Mouse (Mus musculus) cerebellum, postnatal 25 days (tissue): ENCODE data around the gene Naga.
A peak's percentile ranks its signal among the peaks of the same experiment; 100 is the strongest.

ENCODE experiments used
- DNase-seq, 2 experiments: peaks; one replicate each; pipeline ENCODE4 v3.0.0; 2021; ENCODE audit warnings: mixed read lengths in 2 of 2

Naga gene

DNA sequence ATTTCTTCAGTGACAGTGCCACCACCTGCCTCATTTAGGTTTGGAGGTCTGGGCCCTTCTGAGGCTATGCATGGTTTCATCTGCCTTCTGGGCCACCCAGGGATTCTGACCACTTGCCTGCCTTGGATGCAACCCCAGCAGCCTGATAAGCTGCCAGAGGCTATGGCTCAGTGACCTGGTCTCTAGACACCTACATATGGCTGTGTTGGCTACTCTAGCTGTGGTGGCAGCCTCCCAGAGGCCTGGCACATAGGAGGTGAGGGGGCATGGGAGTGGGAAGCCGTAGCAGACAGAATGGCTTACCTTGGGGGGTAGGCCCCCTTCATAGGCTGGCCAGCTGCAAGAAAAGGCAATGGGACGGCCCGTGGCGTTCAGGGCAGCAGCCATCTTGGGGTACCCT lies 3.5 kb downstream of the Naga start:
- DNase-seq: peak; percentile 54 to 69

DNA sequence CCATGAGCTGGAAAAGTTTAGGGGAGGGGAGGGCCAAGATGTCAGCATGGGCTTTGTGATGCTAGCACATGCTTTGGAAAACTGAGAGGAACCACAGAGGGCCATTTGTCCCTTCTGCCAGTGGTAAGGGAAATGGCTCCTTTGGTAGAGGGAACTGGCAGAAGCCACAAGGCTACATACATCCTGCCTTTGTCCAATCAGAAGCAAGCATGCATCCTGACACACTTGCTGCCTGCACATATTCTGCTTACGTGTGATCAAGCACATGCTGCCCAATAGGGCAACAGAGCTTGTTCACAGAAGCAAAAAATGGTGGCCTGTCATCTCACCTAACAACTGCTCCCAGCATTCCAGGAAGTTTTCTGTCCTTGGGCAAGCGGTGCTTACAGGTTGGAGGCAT lies 13.3 kb downstream of the Naga start:
- DNase-seq: no peak

DNA sequence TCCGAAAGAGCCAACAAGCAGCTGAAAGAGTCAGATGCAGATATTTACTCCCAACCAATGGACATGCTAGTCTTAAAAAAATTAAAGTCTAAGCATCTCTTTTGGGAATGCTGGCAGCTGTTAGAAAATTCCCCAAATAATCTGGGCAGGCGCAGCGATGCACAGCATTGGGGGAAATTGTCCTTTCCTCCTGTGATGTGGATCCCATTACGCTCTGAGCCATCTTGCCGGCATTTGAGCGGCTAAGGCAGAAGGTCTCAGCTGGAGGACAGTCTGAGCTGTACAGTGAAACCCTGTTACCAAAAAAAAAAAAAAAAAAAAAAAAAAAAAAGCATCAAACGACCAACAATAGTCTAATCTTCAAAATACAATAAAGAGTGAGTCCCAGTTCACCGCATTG lies 16.5 kb downstream of the Naga start:
- DNase-seq: no peak

DNA sequence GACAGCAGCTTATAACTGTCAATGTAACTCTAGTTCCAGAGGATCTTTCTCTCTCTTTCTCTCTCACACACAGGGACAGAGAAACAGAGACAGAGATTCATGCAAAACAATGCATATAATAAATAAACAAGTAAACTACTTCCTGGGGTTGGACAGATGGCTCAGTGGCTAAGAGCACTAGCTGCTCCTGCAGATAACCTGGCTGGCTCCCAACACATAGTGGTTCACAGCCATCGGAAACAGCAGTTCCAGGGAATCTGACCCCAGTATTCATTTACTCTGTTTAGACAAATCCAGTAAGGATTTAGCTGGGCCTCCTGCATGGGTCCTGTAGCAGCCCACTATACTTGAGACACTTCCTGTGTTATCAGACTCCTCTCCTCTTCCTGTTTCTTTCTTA lies 19.1 kb downstream of the Naga start:
- peak in 1 of 2 experiments; percentile 48 for DNase-seq

DNA sequence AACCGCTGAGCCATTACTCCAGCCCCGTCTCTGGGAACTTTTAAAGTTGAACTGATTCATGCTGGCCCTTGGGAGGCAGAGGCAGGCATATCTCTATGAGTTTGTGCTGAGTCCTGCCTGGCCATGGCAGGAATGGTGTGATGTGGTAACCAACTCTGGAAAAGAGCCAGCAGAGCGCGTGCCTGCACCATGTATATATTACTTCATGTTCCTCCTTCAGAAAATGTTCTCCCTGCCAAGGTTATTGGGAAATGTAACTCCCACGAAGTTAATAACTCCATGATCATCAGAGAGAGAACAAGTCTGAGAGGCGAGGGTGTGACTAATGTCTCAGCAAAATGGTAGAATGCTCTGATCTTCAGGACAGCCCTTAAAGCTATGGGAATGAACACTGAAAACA lies 20.9 kb downstream of the Naga start:
- no peak for DNase-seq

DNA sequence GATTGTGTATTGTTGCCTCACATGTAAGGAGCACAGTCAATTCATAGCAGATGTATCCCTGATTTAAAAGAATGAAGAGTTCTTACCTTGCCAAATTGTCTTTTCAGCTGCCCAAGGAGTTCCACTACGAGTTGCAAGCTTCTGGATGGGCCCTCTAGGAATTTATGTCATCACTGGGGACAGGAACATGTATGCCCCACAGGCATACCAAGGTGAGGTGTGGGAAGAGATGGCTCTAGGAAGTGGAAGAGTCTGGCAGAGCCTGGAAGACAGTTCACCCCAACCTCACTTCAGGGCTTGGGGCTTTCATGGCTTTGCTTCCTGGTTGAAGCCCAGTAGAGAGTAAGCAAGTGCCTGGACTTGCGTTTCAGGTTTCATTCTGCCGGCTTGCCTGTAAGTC lies 30.3 kb downstream of the Naga start:
- no peak for DNase-seq

DNA sequence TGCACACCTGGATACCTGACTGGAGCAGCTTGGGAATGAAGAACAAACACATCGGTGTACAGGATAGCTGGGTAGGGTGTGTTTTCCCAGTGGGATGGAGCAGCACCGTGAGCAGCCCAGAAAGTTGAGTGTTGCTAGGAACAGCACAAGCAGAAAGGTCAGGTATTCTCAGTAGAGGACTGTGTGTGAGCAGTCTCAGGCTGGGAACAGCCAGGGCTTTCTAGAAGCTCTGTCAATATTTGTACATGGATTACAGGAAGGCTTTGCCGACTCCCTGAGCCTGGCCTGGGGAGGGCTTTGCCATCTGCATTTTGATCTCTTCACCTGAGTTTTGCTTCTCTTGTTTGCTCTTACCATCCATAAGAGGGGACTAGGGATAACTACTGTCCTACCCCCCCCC lies 31.6 kb downstream of the Naga start:
- no peak for DNase-seq

DNA sequence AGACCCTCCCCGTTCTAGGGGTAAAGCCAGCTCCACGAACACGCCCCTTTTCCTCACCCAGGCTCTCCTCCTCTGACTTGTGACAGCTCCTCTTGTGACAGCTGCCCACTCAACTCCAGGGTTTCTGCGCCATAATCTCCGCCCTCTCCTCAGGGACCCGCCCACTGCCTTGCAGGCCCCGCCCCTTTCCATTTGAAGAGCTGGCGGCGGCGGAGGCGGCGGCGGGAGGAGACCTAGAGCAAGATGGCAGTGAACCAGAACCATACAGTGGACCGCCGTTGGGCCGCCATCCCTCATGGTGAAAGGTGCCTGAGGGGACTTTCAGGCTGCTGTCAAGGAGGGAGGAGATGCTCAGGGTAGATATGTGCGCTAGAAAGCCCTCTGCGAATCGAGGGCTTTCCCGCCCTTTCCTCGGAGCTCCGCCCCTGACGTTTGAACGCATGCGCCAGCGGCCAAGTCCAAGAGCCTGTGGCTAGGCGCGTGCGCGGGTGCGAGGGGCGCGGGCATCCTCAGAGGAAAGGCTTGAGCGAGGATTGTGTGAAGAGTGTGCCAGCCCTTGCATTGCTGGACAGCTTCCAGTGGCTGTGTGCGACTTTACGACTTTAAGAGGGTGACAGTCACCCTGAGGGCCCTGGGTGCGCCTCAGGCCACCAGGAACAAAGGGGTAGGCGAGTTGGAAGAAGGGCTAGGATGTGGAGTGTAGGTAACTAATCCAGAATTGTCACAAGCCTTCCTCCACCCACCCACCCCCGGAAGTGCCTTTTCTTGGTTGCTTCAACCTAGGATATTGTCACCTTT lies 39.8 kb downstream of the Naga start, which contains the start of gene Wbp2nl:
TSS of gene Wbp2nl (plus strand) at position 191 of the 798 bp plus-strand sequence.
- DNase-seq: peak in 1 of 2 experiments; percentile 47

DNA sequence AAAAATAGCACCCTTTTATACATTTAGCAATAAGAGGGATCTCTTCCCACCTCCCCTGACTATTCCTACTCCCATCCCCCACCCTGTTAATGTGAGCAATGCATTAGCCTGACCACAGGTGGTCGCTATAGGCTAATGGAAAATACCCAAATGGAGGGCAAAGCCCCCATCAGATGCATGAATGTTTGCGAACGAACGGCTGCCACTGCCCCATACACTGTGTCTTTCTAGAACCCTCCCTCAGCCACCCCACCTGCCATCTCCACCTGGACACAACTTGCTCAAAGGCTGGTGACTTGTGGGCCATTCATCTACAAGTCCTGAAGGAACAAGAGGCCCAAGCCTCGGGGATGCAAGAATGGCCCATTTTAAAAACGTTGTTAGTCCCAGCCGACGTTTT lies 44.7 kb downstream of the Naga start:
- DNase-seq: peak; percentile 37 to 43

DNA sequence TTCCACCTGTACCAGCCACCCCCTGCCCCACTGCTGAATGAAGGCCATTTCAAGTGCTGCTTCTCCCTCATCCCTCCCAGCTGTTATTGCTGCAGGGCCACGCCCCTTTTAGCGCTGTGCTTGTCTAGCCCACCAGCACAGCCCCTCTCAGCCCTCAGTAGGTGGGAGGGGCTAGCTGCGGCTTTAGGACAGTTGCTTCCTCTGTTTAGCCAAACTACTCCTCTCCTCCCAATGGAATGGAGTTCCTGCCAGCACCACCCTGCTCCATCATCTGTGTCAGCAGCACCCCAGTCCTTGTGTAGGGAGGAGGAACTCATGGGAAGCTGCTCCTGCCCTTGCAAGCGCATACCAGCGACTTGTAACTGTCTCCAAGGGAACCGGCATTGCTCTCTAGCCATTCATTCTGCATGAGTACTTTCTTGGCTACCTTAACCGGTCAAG lies 45.4 kb downstream of the Naga start:
- peak; percentile 35 to 44 for DNase-seq

DNA sequence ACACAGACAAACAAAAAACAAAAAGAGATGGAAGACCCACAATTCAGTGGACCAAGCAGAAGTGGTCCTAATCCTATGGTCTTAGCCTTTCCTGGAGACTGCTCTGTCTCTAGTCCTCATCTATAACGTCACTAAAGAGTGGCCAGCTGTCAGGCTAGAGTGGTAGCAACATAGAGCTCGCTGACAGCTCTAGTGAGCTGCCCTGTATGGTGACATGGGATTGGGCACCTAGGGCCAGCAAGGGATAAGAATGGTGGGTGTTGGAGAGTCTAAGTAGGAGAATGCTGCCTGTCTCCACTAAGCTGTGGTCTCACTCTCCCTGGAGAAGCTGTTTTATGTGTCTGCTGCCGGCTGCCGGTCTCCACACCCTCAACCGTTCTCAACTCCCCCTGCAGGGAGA lies 45.9 kb downstream of the Naga start:
- DNase-seq: no peak

DNA sequence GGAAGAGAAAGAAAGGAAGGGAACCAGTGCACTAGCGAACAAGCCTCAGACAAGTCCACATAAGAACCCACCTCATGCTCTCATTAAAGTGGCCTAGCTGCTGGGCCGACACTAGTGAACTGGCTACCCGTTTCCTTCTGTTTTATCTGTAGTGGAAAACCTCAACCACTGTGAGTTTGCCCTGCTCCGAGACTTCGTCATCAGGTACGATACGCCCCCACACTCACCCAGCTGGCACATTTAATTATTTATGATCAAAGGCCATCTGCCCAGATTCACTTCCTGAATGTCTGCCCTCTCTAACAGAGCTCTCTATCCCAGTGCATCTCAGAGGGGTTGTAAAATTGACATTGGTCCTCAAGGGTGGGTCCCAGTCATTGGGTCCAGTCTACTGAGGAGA lies 48.5 kb downstream of the Naga start:
- no peak for DNase-seq

DNA sequence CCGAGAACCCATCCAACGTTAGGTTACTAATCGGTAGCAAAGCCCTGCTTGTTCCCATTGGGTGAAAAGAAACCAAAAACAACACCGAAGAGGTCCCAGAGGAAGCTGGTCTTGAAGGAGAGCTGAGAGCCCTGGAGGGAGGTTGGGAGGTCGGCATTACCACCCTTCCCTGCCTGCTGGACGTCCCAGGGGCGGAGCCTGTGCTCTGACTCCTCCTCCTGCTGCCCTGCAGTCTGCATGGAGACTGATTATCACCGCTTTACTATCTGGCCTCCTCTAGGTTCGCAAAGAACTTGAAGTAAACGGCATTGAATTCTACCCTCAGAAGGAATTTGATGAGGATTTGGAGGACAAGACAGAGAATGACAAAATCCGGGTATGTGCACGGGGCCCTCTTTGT lies 52.6 kb downstream of the Naga start:
- no peak for DNase-seq

DNA sequence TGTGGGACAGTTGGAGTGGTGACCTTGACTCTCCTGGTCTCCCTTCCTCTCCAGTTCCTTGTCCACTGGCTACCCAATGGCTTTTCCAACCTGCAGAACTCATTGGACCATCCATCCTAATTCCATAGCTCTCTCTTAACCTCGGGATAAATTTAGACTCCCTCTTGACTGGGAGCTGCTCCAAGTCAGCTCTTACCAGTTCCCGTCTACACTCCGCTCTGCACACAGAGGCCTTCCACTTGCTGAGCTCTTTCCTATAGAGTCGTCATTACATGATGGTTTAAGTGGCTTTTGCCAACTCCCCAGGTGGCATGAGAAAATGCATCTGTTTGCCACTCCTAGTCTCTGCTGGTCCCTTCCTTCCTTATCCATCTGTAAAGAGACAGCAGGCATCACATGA lies 58.1 kb downstream of the Naga start:
- DNase-seq: peak; percentile 41 to 47
